Comparison of ENCODE assay signal across 31 mouse cellular contexts in the genomic region with DNA sequence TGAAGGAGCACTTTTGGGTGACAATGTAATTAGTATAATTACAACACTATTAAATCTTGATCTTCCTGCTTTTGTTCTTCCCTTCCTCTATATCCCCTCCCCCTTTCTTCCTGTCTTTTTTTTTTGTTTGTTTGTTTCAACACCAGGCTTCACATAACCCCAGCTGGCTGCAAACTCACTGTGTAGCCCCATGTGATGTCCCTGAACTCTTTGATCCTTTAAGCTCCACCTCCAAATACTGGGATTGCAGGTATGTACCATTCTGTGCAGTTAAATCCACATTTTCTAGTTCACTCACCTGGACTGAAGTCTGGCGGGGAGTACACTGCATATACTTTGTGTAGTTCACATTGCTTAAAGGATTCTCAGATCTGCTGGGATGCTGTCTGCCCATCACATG. TPM values are rescaled to one million over a fixed set of nuclear protein-coding genes. Genes with fewer than 3 reads are reported as not detected.
"Had no signal": no experiment of that assay in that cellular context is flagged by ENCODE, and none has a peak within 500 bp of the region (broad histone marks: within the 10 kb centered on the region; RNA-seq: fewer than 3 reads in every experiment).

No protein-coding gene starts in this region.

- DNase-seq: layer of hippocampus, postnatal 36 days; left cerebral cortex, postnatal 4 days; liver, embryonic 13.5 days; lung, adult 18-20 months; lung, adult 2 months; lung, embryonic 14.5 days; lung, postnatal 10 days; lung, postnatal 14 days; lung, postnatal 36 days; lung, postnatal 4 days; midbrain, embryonic 14.5 days had no signal

- ATAC-seq: lung, postnatal 0 days; midbrain, embryonic 13.5 days; midbrain, embryonic 15.5 days had no signal

- H3K9ac ChIP-seq: limb, embryonic 12.5 days; limb, embryonic 13.5 days; limb, embryonic 15.5 days; liver, embryonic 13.5 days; liver, embryonic 14.5 days; liver, embryonic 15.5 days; lung, embryonic 14.5 days; lung, embryonic 15.5 days; midbrain, embryonic 12.5 days; midbrain, embryonic 13.5 days; midbrain, embryonic 15.5 days; neural tube, embryonic 12.5 days had no signal

- H3K4me2 ChIP-seq: limb, embryonic 12.5 days; limb, embryonic 13.5 days; limb, embryonic 15.5 days; liver, embryonic 13.5 days; liver, embryonic 15.5 days; lung, embryonic 14.5 days; lung, embryonic 15.5 days; midbrain, embryonic 11.5 days; midbrain, embryonic 12.5 days; midbrain, embryonic 13.5 days; midbrain, embryonic 15.5 days; neural tube, embryonic 12.5 days had no signal

- H3K4me1 ChIP-seq: limb, embryonic 10.5 days; limb, embryonic 12.5 days; limb, embryonic 13.5 days; limb, embryonic 15.5 days; liver, embryonic 13.5 days; liver, embryonic 15.5 days; megakaryocyte, embryonic 14.5 days; midbrain, embryonic 13.5 days; midbrain, embryonic 15.5 days had no signal

- H3K36me3 ChIP-seq: limb, embryonic 10.5 days; limb, embryonic 12.5 days; limb, embryonic 13.5 days; limb, embryonic 15.5 days; liver, embryonic 13.5 days; liver, embryonic 15.5 days; lung, embryonic 15.5 days; midbrain, embryonic 10.5 days; midbrain, embryonic 12.5 days; midbrain, embryonic 13.5 days; midbrain, embryonic 15.5 days; neural tube, embryonic 12.5 days had no signal

- H3K4me3 ChIP-seq: left cerebral cortex, adult 2 months; limb, embryonic 10.5 days; limb, embryonic 12.5 days; limb, embryonic 13.5 days; limb, embryonic 15.5 days; liver, embryonic 13.5 days; liver, embryonic 15.5 days; lung, embryonic 15.5 days; megakaryocyte, embryonic 14.5 days; midbrain, embryonic 10.5 days; midbrain, embryonic 12.5 days; midbrain, embryonic 13.5 days; midbrain, embryonic 15.5 days; myocyte; neural tube, embryonic 12.5 days had no signal

- H3K9me3 ChIP-seq: limb, embryonic 10.5 days; limb, embryonic 12.5 days; limb, embryonic 13.5 days; limb, embryonic 15.5 days; liver, embryonic 13.5 days; liver, embryonic 15.5 days; lung, embryonic 15.5 days; midbrain, embryonic 10.5 days; midbrain, embryonic 12.5 days; midbrain, embryonic 13.5 days; midbrain, embryonic 15.5 days; neural tube, embryonic 12.5 days had no signal

- H3K27me3 ChIP-seq: limb, embryonic 12.5 days; limb, embryonic 13.5 days; limb, embryonic 15.5 days; liver, embryonic 13.5 days; liver, embryonic 15.5 days; lung, embryonic 15.5 days; midbrain, embryonic 12.5 days; midbrain, embryonic 13.5 days; midbrain, embryonic 15.5 days; neural tube, embryonic 12.5 days had no signal

- H3K27ac ChIP-seq: left cerebral cortex, adult 2 months; limb, embryonic 10.5 days; limb, embryonic 12.5 days; limb, embryonic 13.5 days; limb, embryonic 15.5 days; liver, embryonic 13.5 days; liver, embryonic 14.5 days; liver, embryonic 15.5 days; lung, embryonic 15.5 days; macrophage; midbrain, embryonic 10.5 days; midbrain, embryonic 12.5 days; midbrain, embryonic 13.5 days; midbrain, embryonic 15.5 days; neural tube, embryonic 12.5 days had no signal

RNA-seq across cellular contexts. Expression of a gene that starts 23.7 kb away (rescaled TPM):
- total RNA-seq: megakaryocyte progenitor cell, adult 5-6 weeks; monocyte, adult 5-6 weeks had no signal
